Mouse (Mus musculus) megakaryocyte progenitor cell, adult 5-6 weeks (primary cell): ENCODE data around the gene Laptm5. TPM values are rescaled to one million over a fixed set of nuclear protein-coding genes. Genes with fewer than 3 reads are reported as not detected.

Experiments used
- ATAC-seq: replicated peaks from 2 replicates; pipeline ENCODE4 v1.8.0; 2016; ENCODE audit warnings: mild to moderate bottlenecking, moderate TSS enrichment, inconsistent platforms; ENCODE audit not compliant: poor library complexity
- total RNA-seq, 2 experiments: library from RNA; stranded (forward) in 1 of 2; stranded (reverse) in 1 of 2; fragments of 157-497, 149-512 nt in 1 of 2; fragments of 200-1000 nt in 1 of 2; gene quantifications; 2 replicates each; pipeline versions ENCODE4 v1.2.3 to v1.2.4; 2015 to 2017

The Laptm5 gene
- total RNA-seq, 2 experiments from 2014 or later, result 133 to 431 TPM

GRCm38 (mm10) chr4:130978981-130979380 lies 66.1 kb downstream of the Laptm5 start:
- no peak for ATAC-seq

GRCm38 (mm10) chr4:130984416-130985182 lies 71.7 kb downstream of the Laptm5 start:
- no peak for ATAC-seq

Other genes starting within 250 kb of the Laptm5 start
- 60.2 and 61.5 TPM in 2 replicates for gene Pum1, start 249.8 kb upstream of the Laptm5 start, total RNA-seq (2015)
- 38.1 and 51.2 TPM in 2 replicates for gene Pum1, start 249.8 kb upstream of the Laptm5 start, total RNA-seq (2017)
- gene Sdc3, start 120.6 kb upstream of the Laptm5 start, total RNA-seq (2015), result 0.69 and 2.0 TPM in 2 replicates
- gene Sdc3, start 120.6 kb upstream of the Laptm5 start, total RNA-seq (2017), result 0.44 and 0.75 TPM in 2 replicates
- not detected in 2 replicates for gene Matn1, start 31.3 kb downstream of the Laptm5 start, total RNA-seq (2015)
- not detected in 2 replicates for gene Matn1, start 31.3 kb downstream of the Laptm5 start, total RNA-seq (2017)